Mouse (Mus musculus): ENCODE results near the gene Tubg1. TPM values are rescaled to one million over a fixed set of nuclear protein-coding genes. Genes with fewer than 3 reads are reported as not detected.

Tubg1 gene
- total RNA-seq (2014; rRNA removed; ENCODE audit: low replicate concordance) = 47.4 and 54.8 TPM in 2 replicates
- polyA plus RNA-seq (2015; fragmentation: Nextera tagmentation; extraction: Ambion mirVana) = 38.7 and 39.4 TPM in 2 replicates

DNA sequence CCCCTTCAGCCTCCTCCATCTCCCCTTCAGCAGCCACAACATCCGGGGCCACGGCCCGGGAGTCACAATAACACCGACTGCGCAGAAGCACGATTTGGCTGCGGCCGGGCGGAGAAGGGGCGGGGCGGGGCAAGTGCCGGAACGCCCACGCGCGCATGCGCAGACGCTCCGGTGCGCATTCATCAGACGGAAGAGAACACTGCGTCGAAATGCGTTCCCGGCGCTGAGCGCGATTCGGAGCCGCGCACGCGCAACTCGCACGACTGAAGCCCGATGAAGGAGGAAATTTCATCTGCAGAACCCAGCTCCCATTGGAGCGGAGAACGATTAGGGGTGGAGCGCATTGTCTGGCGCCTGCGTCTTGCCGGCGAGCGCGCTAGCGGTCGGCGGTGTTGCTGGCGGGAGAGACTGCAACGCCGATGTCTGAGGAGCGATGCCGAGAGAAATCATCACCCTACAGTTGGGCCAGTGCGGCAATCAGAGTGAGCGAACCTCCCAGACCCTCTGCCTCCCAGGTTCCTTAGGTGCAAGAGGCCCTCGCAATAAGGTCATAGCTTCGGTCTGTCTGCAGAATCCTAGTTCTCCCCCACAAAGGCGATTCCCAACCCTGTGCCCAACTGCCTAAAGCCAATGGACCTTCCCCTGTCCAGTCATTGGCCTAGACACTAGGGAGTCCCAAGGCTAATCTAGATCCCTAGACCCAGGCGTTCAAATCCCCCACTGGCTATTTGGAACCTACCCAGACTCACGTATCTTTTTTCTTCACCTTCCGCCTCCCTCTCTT is at the start of gene Tubg1, which contains the start of gene Retreg3:
Tubg1 (plus strand) TSS at position 178 of the 784 bp plus-strand sequence.
Retreg3 (minus strand) TSS at position 133 of the 784 bp plus-strand sequence.
- H3K9me3 ChIP-seq (replicated peaks; ENCODE audit: control insufficient read depth, low read length) = no peaks in the 10 kb centered on the region
- H3K27me3 ChIP-seq (ENCODE audit: control insufficient read depth, insufficient read depth, low read length) = no peaks in the 10 kb centered on the region
- peak within 1 kb of the TSS; percentile 84 for H3K4me2 ChIP-seq (ENCODE audit: low read depth, low read length)
- WGBS = under 1% methylated on average over 61 of the region's 61 CpGs
- peak within 1 kb of the TSS; percentile 74 for H3K4me3 ChIP-seq (ENCODE audit: low read depth, low read length)
- ATAC-seq (ENCODE audit: insufficient read depth, low read depth) = peak; percentile 97
- peaks cover 18% of the 10 kb centered on the region for H3K36me3 ChIP-seq (replicated peaks; ENCODE audit: control insufficient read depth, insufficient read depth, low read length)
- peak within 1 kb of the TSS; percentile 89 for H3K27ac ChIP-seq (ENCODE audit: low read depth)
- DNase-seq (ENCODE audit: low spot score) = peak; percentile 97
- H3K4me1 ChIP-seq (ENCODE audit: control insufficient read depth, insufficient read depth) = peaks cover 24% of the 10 kb centered on the region
- peak within 1 kb of the TSS; percentile 88 for H3K9ac ChIP-seq (replicated peaks; ENCODE audit: low read depth, low read length)
- TF ChIP-seq CTCF (IDR thresholded peaks at IDR 0.05; ENCODE audit: low read depth) (no peak), EP300 (IDR thresholded peaks at IDR 0.05; ENCODE audit: low read depth) (no peak)

- DNase-seq (ENCODE audit: low spot score) (no peak), ATAC-seq (ENCODE audit: insufficient read depth, low read depth) (peak; percentile 47)
- H3K4me1 ChIP-seq (ENCODE audit: control insufficient read depth, insufficient read depth) = peaks cover 9% of the 10 kb centered on the region
- H3K36me3 ChIP-seq (replicated peaks; ENCODE audit: control insufficient read depth, insufficient read depth, low read length) = no peaks in the 10 kb centered on the region
- H3K4me3 ChIP-seq (ENCODE audit: low read depth, low read length) = peak overlapping the region; percentile 69
- peak overlapping the region; percentile 99 for H3K4me2 ChIP-seq (ENCODE audit: low read depth, low read length)
- H3K9ac ChIP-seq (replicated peaks; ENCODE audit: low read depth, low read length) = peak overlapping the region; percentile 65
- H3K9me3 ChIP-seq (replicated peaks; ENCODE audit: control insufficient read depth, low read length) = no peaks in the 10 kb centered on the region
- peak overlapping the region; percentile 54 for H3K27ac ChIP-seq (ENCODE audit: low read depth)
- WGBS = under 1% methylated on average over 28 of the region's 36 CpGs
- TF ChIP-seq CTCF (IDR thresholded peaks at IDR 0.05; ENCODE audit: low read depth) (no peak), EP300 (IDR thresholded peaks at IDR 0.05; ENCODE audit: low read depth) (no peak)
- no peaks in the 10 kb centered on the region for H3K27me3 ChIP-seq (ENCODE audit: control insufficient read depth, insufficient read depth, low read length)
Observed at GRCm38 (mm10) chr11:101070189-101070527, 49.6 kb upstream of the Tubg1 start.

DNA sequence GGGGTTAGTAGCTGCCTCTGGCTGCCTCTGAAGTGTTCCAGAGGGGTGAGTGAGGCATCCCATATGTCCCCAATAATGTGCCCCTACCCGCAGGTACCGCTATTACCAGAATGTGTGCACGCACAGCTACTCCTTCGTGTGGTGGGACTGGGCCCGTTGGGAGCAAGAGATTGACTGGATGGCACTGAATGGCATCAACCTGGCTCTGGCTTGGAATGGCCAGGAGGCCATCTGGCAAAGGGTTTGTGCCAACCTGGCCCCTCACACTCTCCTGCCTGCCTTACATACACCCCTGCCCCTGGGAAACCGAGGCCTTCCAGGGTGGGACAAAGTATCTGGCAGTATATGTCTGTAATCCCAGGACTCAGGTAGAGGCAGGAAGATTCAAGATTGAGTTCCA is 48.8 kb upstream of the Tubg1 start:
- WGBS = 69% methylated on average over 6 of the region's 6 CpGs
- Histone ChIP-seq H3K27me3 (ENCODE audit: control insufficient read depth, insufficient read depth, low read length) (no peaks in the 10 kb centered on the region), H3K9ac (replicated peaks; ENCODE audit: low read depth, low read length) (no peak overlapping the region), H3K9me3 (replicated peaks; ENCODE audit: control insufficient read depth, low read length) (no peaks in the 10 kb centered on the region), H3K36me3 (replicated peaks; ENCODE audit: control insufficient read depth, insufficient read depth, low read length) (no peaks in the 10 kb centered on the region), H3K4me3 (ENCODE audit: low read depth, low read length) (peak overlapping the region; percentile 69; the same call in 1 of the 2 replicates), H3K27ac (ENCODE audit: low read depth) (no peak overlapping the region), H3K4me1 (ENCODE audit: control insufficient read depth, insufficient read depth) (peaks cover 7% of the 10 kb centered on the region), H3K4me2 (ENCODE audit: low read depth, low read length) (peak overlapping the region; percentile 99; the same call in 1 of the 2 replicates)
- ATAC-seq (ENCODE audit: insufficient read depth, low read depth) = no peak
- no peak for DNase-seq (ENCODE audit: low spot score)
- TF ChIP-seq CTCF (IDR thresholded peaks at IDR 0.05; ENCODE audit: low read depth) (no peak), EP300 (IDR thresholded peaks at IDR 0.05; ENCODE audit: low read depth) (no peak)

GRCm38 (mm10) chr11:101071810-101072428 is 47.8 kb upstream of the Tubg1 start:
- no peak overlapping the region for H3K9ac ChIP-seq (replicated peaks; ENCODE audit: low read depth, low read length)
- no peak overlapping the region for H3K4me2 ChIP-seq (ENCODE audit: low read depth, low read length)
- H3K36me3 ChIP-seq (replicated peaks; ENCODE audit: control insufficient read depth, insufficient read depth, low read length) = peaks cover 6% of the 10 kb centered on the region; the same call in 1 of the 2 replicates
- no peak for TF ChIP-seq EP300 (IDR thresholded peaks at IDR 0.05; ENCODE audit: low read depth)
- no peak for TF ChIP-seq CTCF (IDR thresholded peaks at IDR 0.05; ENCODE audit: low read depth)
- DNase-seq (ENCODE audit: low spot score) (no peak), ATAC-seq (ENCODE audit: insufficient read depth, low read depth) (no peak)
- H3K4me3 ChIP-seq (ENCODE audit: low read depth, low read length) = no peak overlapping the region
- H3K4me1 ChIP-seq (ENCODE audit: control insufficient read depth, insufficient read depth) = peaks cover 7% of the 10 kb centered on the region
- no peaks in the 10 kb centered on the region for H3K27me3 ChIP-seq (ENCODE audit: control insufficient read depth, insufficient read depth, low read length)
- no peak overlapping the region for H3K27ac ChIP-seq (ENCODE audit: low read depth)
- H3K9me3 ChIP-seq (replicated peaks; ENCODE audit: control insufficient read depth, low read length) = no peaks in the 10 kb centered on the region
- 71% methylated on average over 14 of the region's 14 CpGs for WGBS

GRCm38 (mm10) chr11:101078121-101078520 is 41.6 kb upstream of the Tubg1 start, which contains the start of gene Hsd17b1:
TSS of gene Hsd17b1 (plus strand) at chr11:101078411.
- ATAC-seq (ENCODE audit: insufficient read depth, low read depth) = no peak
- Histone ChIP-seq H3K9me3 (replicated peaks; ENCODE audit: control insufficient read depth, low read length) (no peaks in the 10 kb centered on the region), H3K4me1 (ENCODE audit: control insufficient read depth, insufficient read depth) (peaks cover 3% of the 10 kb centered on the region; the same call in 1 of the 2 replicates), H3K27ac (ENCODE audit: low read depth) (no peak within 1 kb of the TSS), H3K27me3 (ENCODE audit: control insufficient read depth, insufficient read depth, low read length) (peaks cover 38% of the 10 kb centered on the region), H3K4me2 (ENCODE audit: low read depth, low read length) (no peak within 1 kb of the TSS), H3K36me3 (replicated peaks; ENCODE audit: control insufficient read depth, insufficient read depth, low read length) (peaks cover 6% of the 10 kb centered on the region; the same call in 1 of the 2 replicates), H3K9ac (replicated peaks; ENCODE audit: low read depth, low read length) (no peak within 1 kb of the TSS), H3K4me3 (ENCODE audit: low read depth, low read length) (no peak within 1 kb of the TSS)
- TF ChIP-seq EP300 (IDR thresholded peaks at IDR 0.05; ENCODE audit: low read depth) = no peak
- TF ChIP-seq CTCF (IDR thresholded peaks at IDR 0.05; ENCODE audit: low read depth) = no peak
- WGBS = 66% methylated on average over 9 of the region's 9 CpGs
- no peak for DNase-seq (ENCODE audit: low spot score)

Data from heart, postnatal 0 days (tissue).